Mouse (Mus musculus): ENCODE results near the gene Gm3696. TPM values are rescaled to one million over a fixed set of nuclear protein-coding genes. Genes with fewer than 3 reads are reported as not detected.
"Not testable (repeated sequence)": the region's sequence is repeated elsewhere in the genome, so short reads cannot be mapped to it uniquely, and the experiment has no call there.

Gm3696 gene
- not detected in 2 replicates for polyA plus RNA-seq (2011; ENCODE audit: insufficient read depth, insufficient read length, low replicate concordance, missing spikeins)

DNA sequence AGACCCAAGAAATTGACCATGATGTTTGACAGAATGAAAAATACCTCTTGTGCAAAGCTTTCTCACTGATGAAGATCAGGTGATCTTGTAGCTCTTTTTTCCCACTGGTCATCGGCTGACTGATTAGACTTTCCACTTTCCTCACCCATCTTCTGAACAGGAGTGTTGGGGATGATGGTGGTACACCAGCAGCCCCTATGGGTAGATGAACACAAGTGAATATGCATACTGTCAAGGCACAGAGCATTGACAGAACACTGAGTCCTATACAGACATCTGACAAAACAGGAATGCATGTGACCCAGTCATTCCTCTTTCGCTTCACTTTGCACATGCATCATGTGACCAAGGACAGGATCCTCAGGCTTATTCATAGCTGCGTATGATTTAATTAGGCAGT, at the start of gene Gm3696:
TSS of gene Gm3696 (minus strand) at position 101 of the 400 bp plus-strand sequence.
- not testable (repeated sequence) for H3K4me3 ChIP-seq (replicated peaks; ENCODE audit: control insufficient read depth, low read depth, low read length); H3K4me1 ChIP-seq (ENCODE audit: control insufficient read depth, insufficient read depth, low read length); H3K27ac ChIP-seq (ENCODE audit: control insufficient read depth, insufficient read depth, low read depth, low read length, poor library complexity)
- WGBS = 72% methylated on average over 1 of the region's 3 CpGs

DNA sequence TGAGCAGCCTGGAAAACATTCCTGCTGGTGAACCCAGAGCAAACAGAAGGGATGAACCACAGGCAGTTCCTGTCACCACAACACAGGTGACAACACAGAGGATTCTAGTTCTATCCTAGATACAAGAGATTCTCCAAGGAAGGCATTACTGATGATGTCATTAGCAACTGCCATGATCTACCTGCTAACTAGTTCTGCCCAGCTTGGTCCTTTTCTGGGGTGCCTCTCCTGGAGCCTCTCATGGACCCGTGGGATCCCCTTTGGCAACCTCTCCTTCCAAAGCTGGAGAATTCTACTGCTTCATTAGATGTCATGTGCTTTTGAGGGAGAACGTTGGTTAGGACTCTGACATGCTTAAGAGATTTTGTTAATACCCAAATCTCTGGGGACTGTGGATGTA, 24.9 kb upstream of the Gm3696 start, which contains the start of gene Gm6676:
TSS of gene Gm6676 (minus strand) at position 101 of the 400 bp plus-strand sequence.
- not testable (repeated sequence) for H3K27ac ChIP-seq (ENCODE audit: control insufficient read depth, insufficient read depth, low read depth, low read length, poor library complexity); H3K4me3 ChIP-seq (replicated peaks; ENCODE audit: control insufficient read depth, low read depth, low read length); H3K4me1 ChIP-seq (ENCODE audit: control insufficient read depth, insufficient read depth, low read length)
- no CpG with 5 or more reads among the region's 2 CpGs for WGBS

DNA sequence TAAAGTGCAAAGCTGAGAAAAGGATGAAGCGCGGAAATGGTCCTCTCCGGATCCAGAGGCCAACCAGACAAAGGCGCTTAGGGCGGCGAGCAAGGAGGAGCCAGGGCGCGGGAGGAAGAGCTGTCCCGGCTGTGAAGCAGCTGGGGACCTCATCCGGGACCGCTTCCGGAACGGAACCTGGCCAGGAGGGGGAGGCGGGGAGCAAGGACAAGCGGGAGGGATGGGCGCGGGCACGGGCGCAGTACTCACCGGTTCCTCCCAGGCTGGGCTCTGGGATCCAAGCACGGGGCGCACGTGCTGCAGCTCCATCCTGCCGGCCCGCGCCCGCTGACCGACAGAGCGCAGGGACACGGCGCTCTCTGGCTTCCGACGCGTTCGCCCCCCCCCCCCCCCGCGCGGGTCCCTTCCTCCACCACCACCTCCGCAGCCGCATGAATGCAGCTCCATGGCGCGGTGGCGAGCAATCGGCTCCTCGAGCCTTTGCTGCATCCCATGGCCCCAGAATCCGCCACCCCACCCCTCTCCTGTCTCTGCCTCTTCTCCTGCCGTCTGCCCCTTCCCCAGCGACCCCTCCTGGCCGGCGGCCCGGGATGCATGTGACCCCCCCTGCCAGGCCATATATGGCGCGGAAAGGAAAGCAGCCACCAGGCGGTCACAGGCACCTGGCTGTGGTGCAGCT, 4.8 kb upstream of the Gm3696 start:
- 1% methylated on average over 13 of the region's 54 CpGs for WGBS
- not testable (repeated sequence) for H3K4me1 ChIP-seq (ENCODE audit: control insufficient read depth, insufficient read depth, low read length); H3K27ac ChIP-seq (ENCODE audit: control insufficient read depth, insufficient read depth, low read depth, low read length, poor library complexity); H3K4me3 ChIP-seq (replicated peaks; ENCODE audit: control insufficient read depth, low read depth, low read length)

DNA sequence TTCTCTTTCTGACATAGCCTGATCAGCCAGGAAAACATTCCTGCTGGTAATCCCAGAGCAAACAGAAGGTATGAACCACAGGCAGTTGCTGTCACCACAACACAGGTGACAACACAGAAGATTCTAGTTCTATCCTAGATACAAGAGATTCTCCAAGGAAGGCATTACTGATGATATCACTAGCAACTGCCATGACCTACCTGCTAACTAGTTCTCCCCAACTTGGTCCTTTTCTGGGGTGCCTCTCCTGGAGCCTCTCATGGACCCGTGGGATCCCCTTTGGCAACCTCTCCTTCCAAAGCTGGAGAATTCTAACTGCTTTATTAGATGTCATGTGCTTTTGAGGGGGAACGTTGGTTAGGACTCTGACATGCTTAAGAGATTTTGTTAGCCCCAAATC, 55.6 kb downstream of the Gm3696 start, which contains the start of gene Gm3685:
TSS of gene Gm3685 (minus strand) at position 101 of the 400 bp plus-strand sequence.
- H3K27ac ChIP-seq (ENCODE audit: control insufficient read depth, insufficient read depth, low read depth, low read length, poor library complexity); H3K4me3 ChIP-seq (replicated peaks; ENCODE audit: control insufficient read depth, low read depth, low read length); H3K4me1 ChIP-seq (ENCODE audit: control insufficient read depth, insufficient read depth, low read length): not testable (repeated sequence)
- WGBS = no CpG with 5 or more reads among the region's 2 CpGs

Other genes starting within 250 kb of the Gm3696 start
- gene Gm3667, start 210.7 kb downstream of the Gm3696 start, polyA plus RNA-seq (2011; ENCODE audit: insufficient read depth, insufficient read length, low replicate concordance, missing spikeins) = not detected in 2 replicates
- not detected in 2 replicates for gene Gm6356, start 126.8 kb downstream of the Gm3696 start, polyA plus RNA-seq (2011; ENCODE audit: insufficient read depth, insufficient read length, low replicate concordance, missing spikeins)
- gene Gm10406, start 73.2 kb downstream of the Gm3696 start, polyA plus RNA-seq (2011; ENCODE audit: insufficient read depth, insufficient read length, low replicate concordance, missing spikeins) = not detected in 2 replicates
- gene Gm3685, start 55.7 kb downstream of the Gm3696 start, polyA plus RNA-seq (2011; ENCODE audit: insufficient read depth, insufficient read length, low replicate concordance, missing spikeins) = not detected in 2 replicates
- gene Gm6676, start 24.8 kb upstream of the Gm3696 start, polyA plus RNA-seq (2011; ENCODE audit: insufficient read depth, insufficient read length, low replicate concordance, missing spikeins) = not detected in 2 replicates
- gene Gm3512, start 73.9 kb upstream of the Gm3696 start, polyA plus RNA-seq (2011; ENCODE audit: insufficient read depth, insufficient read length, low replicate concordance, missing spikeins) = not detected in 2 replicates
- gene Gm16434, start 93.9 kb upstream of the Gm3696 start, polyA plus RNA-seq (2011; ENCODE audit: insufficient read depth, insufficient read length, low replicate concordance, missing spikeins) = not detected in 2 replicates
- gene Gm3727, start 164.1 kb upstream of the Gm3696 start, polyA plus RNA-seq (2011; ENCODE audit: insufficient read depth, insufficient read length, low replicate concordance, missing spikeins) = not detected in 2 replicates
- gene Gm3739, start 214.4 kb upstream of the Gm3696 start, polyA plus RNA-seq (2011; ENCODE audit: insufficient read depth, insufficient read length, low replicate concordance, missing spikeins) = not detected in 2 replicates
- gene Gm5797, start 231.8 kb upstream of the Gm3696 start, polyA plus RNA-seq (2011; ENCODE audit: insufficient read depth, insufficient read length, low replicate concordance, missing spikeins) = not detected in 2 replicates